Mouse (Mus musculus): ENCODE results near the gene Plekhm2. TPM values are rescaled to one million over a fixed set of nuclear protein-coding genes. Genes with fewer than 3 reads are reported as not detected.
A peak's percentile ranks its signal among the peaks of the same experiment; 100 is the strongest.

The Plekhm2 gene
- 10 to 100 TPM; 94.6 to 96.9 TPM for total RNA-seq (2021)
- long read RNA-seq, experiment 1, full-length matches to known transcripts = 29 of 113 reads
- long read RNA-seq, experiment 1, partial matches to known transcripts = 61 of 113 reads
- long read RNA-seq, experiment 1, other reads (novel, unspliced or antisense) = 23 of 113 reads
- long read RNA-seq, experiment 2, full-length matches to known transcripts = 15 of 68 reads
- long read RNA-seq, experiment 2, partial matches to known transcripts = 46 of 68 reads
- long read RNA-seq, experiment 2, other reads (novel, unspliced or antisense) = 7 of 68 reads

DNA sequence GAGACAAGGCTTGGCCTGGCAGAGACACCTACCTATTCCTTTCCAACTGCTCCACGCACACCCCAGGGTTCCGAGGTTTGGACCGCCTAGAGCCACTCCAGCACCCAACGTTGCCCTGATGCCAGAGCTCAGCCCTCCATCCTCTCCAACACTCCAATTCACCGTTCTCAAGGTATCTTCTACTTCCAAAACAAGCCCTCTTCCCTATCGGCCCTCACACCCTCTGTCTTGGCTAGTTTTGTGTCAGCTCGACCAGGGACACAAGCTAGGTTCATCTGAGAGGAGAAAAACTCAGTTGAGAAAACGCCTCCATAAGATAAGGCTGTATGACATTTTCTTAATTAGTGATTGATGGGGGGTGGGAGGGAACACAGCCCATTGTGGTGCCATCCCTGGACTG lies at the start of gene Plekhm2:
TSS of gene Plekhm2 (minus strand) at position 101 of the 400 bp plus-strand sequence.
- DNase-seq (ENCODE audit: low spot score in 2 of 2) = no peak

DNA sequence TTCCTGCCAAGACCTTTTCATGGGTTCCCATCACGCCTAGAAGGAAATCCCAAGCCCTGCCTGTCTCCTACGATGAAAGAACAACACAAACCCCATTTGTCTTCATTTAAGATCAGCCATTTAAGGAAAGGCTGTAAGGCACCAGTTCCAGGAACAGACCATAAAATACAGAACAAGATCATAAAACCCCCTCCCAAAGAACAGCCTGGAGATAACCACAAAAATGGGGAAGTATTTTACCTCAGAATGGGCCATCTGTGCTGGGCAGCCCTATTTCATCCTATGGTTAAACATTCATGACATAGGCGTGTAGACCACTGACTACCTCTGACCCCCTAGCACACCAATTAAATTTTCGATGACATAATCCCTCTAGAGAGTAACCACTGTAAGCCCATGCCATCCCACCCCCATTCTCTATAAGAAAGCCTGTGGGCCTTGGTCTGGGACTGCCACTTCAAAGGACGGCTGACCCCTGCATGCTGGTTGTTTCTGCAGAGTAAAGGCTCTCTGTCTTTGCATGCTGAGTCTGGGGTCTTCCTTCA lies 49.0 kb upstream of the Plekhm2 start:
- no peak for DNase-seq (ENCODE audit: low spot score in 2 of 2)

GRCm38 (mm10) chr4:141711250-141711649 lies 46.6 kb upstream of the Plekhm2 start:
- DNase-seq (ENCODE audit: low spot score in 2 of 2) = peak; percentile 11 to 48

GRCm38 (mm10) chr4:141708971-141709370 lies 44.3 kb upstream of the Plekhm2 start:
- no peak for DNase-seq (ENCODE audit: low spot score in 2 of 2)

GRCm38 (mm10) chr4:141708005-141708404 lies 43.3 kb upstream of the Plekhm2 start:
- DNase-seq (ENCODE audit: low spot score in 2 of 2) = no peak

DNA sequence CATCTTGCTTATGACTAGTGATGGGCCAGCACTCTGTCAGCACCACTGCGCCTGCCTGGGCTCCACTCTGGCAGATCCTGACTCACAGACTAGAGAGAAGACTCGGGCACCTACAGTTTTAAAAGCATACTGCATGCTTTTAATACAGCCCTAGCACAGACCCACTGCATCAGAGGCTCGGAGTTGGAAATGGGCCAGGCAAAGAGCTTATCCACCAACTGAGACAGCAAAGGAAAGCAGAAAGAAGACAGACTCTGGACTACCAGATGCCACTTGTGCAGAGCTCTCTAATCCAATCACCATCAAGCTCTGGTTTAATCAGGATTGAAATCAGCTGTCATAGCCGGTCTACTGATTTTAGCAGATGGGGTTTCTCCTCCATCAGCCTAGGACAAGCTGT lies 40.6 kb upstream of the Plekhm2 start:
- DNase-seq (ENCODE audit: low spot score in 2 of 2) = peak; percentile 53 to 55

DNA sequence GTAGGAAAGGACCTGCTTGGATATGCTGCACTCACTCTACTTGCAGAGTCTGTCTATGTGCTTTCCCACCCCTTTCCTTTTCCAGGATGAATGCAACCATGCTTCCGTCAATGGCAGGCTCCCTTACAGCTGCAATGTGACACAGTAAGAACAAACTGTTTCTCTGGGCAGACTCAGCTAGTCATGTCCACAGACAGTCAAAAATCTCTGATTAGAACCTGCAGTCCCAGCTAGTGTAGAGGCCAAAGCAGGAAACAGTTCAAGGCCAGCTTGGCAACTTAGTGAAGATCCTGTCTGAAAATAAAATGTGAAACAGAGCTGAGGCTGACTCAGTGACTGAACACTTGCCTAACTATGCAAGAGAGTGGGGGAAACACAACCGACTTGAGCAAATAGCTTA lies 39.9 kb upstream of the Plekhm2 start:
- DNase-seq (ENCODE audit: low spot score in 2 of 2) = no peak

GRCm38 (mm10) chr4:141694719-141695118 lies 30.0 kb upstream of the Plekhm2 start:
- DNase-seq (ENCODE audit: low spot score in 2 of 2) = no peak

DNA sequence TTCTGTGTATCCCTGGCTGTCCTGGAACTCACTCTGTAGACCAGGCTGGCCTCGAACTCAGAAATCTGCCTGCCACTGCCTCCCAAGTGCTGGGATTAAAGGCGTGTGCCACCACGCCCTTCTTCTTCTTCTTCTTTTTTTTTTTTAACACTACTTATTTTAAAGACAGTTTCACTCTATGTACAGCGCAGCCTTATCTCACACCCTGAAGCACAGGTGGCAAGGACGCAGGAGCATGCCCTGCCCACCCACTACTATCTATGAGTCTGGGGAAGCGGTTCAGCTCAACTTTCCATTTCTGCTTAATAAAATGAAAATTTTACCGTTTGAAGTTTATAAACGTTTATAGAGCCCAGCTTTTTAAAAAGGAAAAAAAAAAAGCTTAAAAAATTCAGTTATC lies 23.8 kb upstream of the Plekhm2 start:
- no peak for DNase-seq (ENCODE audit: low spot score in 2 of 2)

GRCm38 (mm10) chr4:141686525-141686924 lies 21.8 kb upstream of the Plekhm2 start:
- DNase-seq (ENCODE audit: low spot score in 2 of 2) = peak in 1 of 2 experiments; percentile 22

DNA sequence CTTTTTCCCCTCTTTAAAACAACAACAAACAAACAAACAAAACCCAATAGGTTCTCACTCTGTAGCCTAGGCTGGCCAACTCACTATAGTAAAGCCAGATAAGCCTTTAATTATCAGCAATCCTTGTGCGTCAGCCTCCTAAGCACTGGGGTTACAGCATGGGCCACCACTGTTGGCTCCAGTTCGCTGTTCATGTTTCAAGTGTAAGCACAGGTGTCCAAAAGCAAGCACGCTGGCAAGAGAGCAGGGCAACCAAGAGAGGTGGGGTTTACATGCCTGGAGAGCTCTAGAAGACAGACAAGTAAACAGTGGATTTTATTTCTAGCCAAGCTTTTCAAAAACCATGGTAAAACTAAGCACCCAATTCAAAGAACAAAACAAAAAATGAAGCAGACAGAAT lies 21.4 kb upstream of the Plekhm2 start:
- no peak for DNase-seq (ENCODE audit: low spot score in 2 of 2)

DNA sequence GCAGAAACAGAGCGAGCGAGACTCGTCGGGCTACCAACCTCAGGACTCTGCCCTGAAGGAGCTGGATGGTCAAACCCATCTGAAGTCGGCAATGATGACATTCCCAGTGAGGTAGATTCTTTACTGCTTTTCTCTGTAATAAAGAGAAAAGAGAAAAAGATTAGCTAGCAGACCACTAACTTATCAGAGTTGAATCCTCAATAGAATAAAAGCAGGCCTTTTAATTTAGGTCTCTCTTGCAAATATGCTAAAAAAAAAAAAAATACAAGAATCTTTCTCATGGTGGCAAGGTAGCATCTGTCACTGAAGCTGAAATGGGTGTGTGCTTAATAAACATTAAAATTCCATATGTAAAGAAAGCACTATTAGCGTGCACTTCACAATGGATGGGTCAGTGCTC lies 20.8 kb upstream of the Plekhm2 start, which contains the start of gene Rsc1a1:
TSS of gene Rsc1a1 (minus strand) at position 101 of the 400 bp plus-strand sequence.
- DNase-seq (ENCODE audit: low spot score in 2 of 2) = no peak

GRCm38 (mm10) chr4:141682706-141683230 lies 18.1 kb upstream of the Plekhm2 start:
- no peak for DNase-seq (ENCODE audit: low spot score in 2 of 2)

- no peak for DNase-seq (ENCODE audit: low spot score in 2 of 2)
Observed at GRCm38 (mm10) chr4:141681767-141682166, 17.1 kb upstream of the Plekhm2 start.

GRCm38 (mm10) chr4:141680892-141681291 lies 16.2 kb upstream of the Plekhm2 start:
- no peak for DNase-seq (ENCODE audit: low spot score in 2 of 2)

DNA sequence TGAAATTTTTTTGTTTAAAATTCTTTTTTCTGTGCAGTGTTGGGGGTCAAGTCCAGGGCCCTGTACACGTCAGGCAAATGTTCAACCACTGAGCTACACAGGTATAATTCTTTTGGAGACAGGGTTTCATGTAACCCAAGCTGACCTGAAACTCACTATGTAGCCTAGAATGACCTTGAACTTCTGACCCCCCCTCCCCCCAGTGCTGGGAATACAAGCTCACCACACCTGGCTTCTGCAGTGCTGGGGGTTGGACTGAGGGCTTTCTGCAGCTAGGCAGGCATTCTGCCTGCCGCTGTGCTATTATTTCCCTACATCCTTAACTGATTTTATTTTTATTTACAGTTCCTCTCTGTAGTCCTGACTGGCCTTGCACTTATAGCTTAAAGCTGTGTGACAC lies 14.3 kb upstream of the Plekhm2 start:
- DNase-seq (ENCODE audit: low spot score in 2 of 2) = no peak

DNA sequence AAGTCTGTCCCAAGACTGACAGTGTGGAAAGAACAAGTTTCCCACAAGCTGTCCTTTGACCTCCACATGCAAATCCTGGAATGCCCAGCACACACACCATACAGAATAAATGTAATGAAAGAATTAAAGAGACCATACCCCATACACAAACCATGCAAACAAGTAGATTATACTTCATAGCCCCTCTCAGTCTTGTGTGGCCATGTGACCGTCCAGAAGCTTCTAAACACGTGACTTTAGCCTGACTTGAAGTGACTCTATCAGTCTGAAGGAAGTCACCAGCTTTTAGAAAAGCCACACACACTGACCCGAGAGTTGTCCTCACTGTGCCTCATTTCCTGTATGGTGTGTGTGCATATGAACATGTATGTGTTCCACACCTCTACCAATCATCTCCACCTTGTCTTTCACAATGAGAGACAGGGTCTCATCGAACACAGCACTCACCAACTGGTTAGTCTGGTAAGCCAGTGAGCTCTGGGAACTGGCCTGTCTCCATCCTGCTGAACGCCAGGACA lies 11.8 kb upstream of the Plekhm2 start:
- no peak for DNase-seq (ENCODE audit: low spot score in 2 of 2)

GRCm38 (mm10) chr4:141672325-141672724 lies 7.6 kb upstream of the Plekhm2 start:
- DNase-seq (ENCODE audit: low spot score in 2 of 2) = no peak

GRCm38 (mm10) chr4:141671389-141671788 lies 6.7 kb upstream of the Plekhm2 start:
- DNase-seq (ENCODE audit: low spot score in 2 of 2) = no peak

- DNase-seq (ENCODE audit: low spot score in 2 of 2) = no peak
Observed at GRCm38 (mm10) chr4:141669898-141670712, 5.4 kb upstream of the Plekhm2 start.

- peak; percentile 72 to 81 for DNase-seq (ENCODE audit: low spot score in 2 of 2)
Observed at GRCm38 (mm10) chr4:141664011-141664745, 521 bp downstream of the Plekhm2 start.
